Mouse (Mus musculus) cerebellum, postnatal 14 days (tissue): ENCODE measurements around the gene Fam161a.
"Not testable (repeated sequence)": the region's sequence is repeated elsewhere in the genome, so short reads cannot be mapped to it uniquely, and the experiment has no call there.

ENCODE experiments used
- DNase-seq, 2 experiments: peaks; one replicate each; pipeline ENCODE4 v3.0.0; 2021; ENCODE audit warnings: mixed read lengths in 2 of 2

Gene Fam161a

GRCm38 (mm10) chr11:23063857-23064256, 56.5 kb downstream of the Fam161a start:
- no peak for DNase-seq

- DNase-seq, result not testable (repeated sequence)
These were observed 56.9 kb downstream of the Fam161a start for GRCm38 (mm10) chr11:23064276-23064675.

DNA sequence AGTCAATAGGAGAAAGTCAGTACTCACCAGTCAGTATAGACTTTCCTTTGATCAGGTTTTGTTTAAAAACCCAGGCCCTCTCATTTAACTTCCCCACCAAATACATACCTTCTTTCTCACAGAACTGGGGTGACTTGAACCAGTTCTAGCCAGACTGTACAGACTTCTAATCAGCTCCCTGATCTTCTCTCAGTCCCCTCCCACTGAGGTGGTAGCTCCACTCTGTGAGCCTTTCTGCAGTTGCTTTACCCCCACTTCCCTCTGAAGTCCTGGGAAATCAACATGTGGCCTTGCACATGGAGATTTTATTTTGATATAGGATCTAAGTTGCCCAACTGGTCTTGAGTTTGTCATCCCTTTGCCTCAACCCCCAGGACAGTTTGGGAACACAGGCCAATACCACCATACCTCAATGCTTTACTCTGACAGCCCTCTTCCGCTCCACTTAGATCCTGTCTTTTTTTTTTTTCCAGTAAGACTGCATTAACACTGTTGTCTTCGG, 57.9 kb downstream of the Fam161a start:
- DNase-seq, result no peak

GRCm38 (mm10) chr11:23067395-23068136, 60.2 kb downstream of the Fam161a start:
- DNase-seq, result peak; percentile 93 to 95

DNA sequence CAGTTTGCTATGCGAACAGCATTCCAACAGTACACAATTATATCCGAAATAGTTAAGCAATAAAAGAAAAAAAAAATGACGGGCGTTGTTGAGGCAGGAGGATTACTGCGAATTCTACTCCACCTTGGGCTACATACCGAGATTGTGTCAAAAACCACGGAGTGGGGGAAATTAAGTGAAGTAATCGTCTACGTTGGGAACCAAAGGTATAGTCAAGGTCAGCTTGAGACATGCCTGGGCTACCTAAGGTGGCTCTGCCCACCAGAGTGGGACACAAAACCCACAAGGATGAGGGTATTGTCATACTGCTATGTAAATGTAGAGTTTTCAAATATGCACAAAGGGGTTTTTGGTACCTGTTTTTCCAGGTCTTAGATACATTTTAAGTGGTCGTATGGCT, 60.9 kb downstream of the Fam161a start:
- DNase-seq, result peak in 1 of 2 experiments; percentile 9

DNA sequence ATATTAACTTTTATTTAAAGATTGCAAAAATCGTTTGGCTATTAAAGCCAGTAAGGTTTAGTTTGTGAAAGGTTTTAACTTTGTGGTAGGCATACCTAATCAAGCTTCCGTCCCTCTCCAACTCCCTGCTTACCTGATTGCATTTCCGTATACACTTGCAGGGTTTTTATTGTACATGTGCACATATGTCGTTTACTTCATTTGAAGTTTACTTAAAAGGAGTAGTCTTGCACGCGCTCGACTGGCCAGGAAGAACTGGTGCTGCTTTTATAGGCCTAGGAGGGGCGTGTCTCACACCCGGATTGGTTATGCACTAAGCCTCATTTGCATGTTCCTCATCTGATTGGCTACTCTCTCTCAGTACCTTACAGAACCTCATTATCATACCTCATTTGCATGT, 61.7 kb downstream of the Fam161a start:
- not testable (repeated sequence) for DNase-seq

GRCm38 (mm10) chr11:23074841-23075240, 67.5 kb downstream of the Fam161a start:
- no peak for DNase-seq

GRCm38 (mm10) chr11:23078541-23078940, 71.2 kb downstream of the Fam161a start:
- DNase-seq, result no peak
